Mouse (Mus musculus) thymus, postnatal 4 days (tissue): ENCODE data around the gene Igf2bp3.

Source experiments
- DNase-seq: peaks from one replicate; pipeline ENCODE4 v3.0.0; 2021

Gene Igf2bp3

GRCm38 (mm10) chr6:49131855-49132254, 82.9 kb downstream of the Igf2bp3 start:
- DNase-seq = no peak

- no peak for DNase-seq
These were observed 84.4 kb downstream of the Igf2bp3 start for GRCm38 (mm10) chr6:49130328-49130727.

GRCm38 (mm10) chr6:49120370-49120769, 94.4 kb downstream of the Igf2bp3 start:
- peak; percentile 29 for DNase-seq

GRCm38 (mm10) chr6:49119462-49120135, 95.2 kb downstream of the Igf2bp3 start:
- peak; percentile 32 for DNase-seq

GRCm38 (mm10) chr6:49118446-49118845, 96.3 kb downstream of the Igf2bp3 start:
- no peak for DNase-seq

GRCm38 (mm10) chr6:49116241-49116640, 98.5 kb downstream of the Igf2bp3 start:
- no peak for DNase-seq

GRCm38 (mm10) chr6:49115550-49115949, 99.2 kb downstream of the Igf2bp3 start:
- no peak for DNase-seq

- DNase-seq = no peak
These were observed 100.3 kb downstream of the Igf2bp3 start for GRCm38 (mm10) chr6:49114457-49114856.

- no peak for DNase-seq
These were observed 100.9 kb downstream of the Igf2bp3 start for GRCm38 (mm10) chr6:49113895-49114294.

- no peak for DNase-seq
These were observed 105.6 kb downstream of the Igf2bp3 start for GRCm38 (mm10) chr6:49109196-49109595.

GRCm38 (mm10) chr6:49106746-49107500, 107.8 kb downstream of the Igf2bp3 start:
- no peak for DNase-seq

- no peak for DNase-seq
These were observed 115.7 kb downstream of the Igf2bp3 start for GRCm38 (mm10) chr6:49099086-49099485.

GRCm38 (mm10) chr6:49097596-49098110, 117.1 kb downstream of the Igf2bp3 start:
- no peak for DNase-seq

- DNase-seq = no peak
These were observed 117.8 kb downstream of the Igf2bp3 start for GRCm38 (mm10) chr6:49096933-49097461.

- no peak for DNase-seq
These were observed 118.3 kb downstream of the Igf2bp3 start for GRCm38 (mm10) chr6:49096421-49096820.

GRCm38 (mm10) chr6:49094968-49095367, 119.8 kb downstream of the Igf2bp3 start:
- DNase-seq = no peak

GRCm38 (mm10) chr6:49083008-49083407, 131.7 kb downstream of the Igf2bp3 start:
- no peak for DNase-seq

- no peak for DNase-seq
These were observed 135.4 kb downstream of the Igf2bp3 start for GRCm38 (mm10) chr6:49079313-49079712.

GRCm38 (mm10) chr6:49077894-49078293, 136.9 kb downstream of the Igf2bp3 start:
- DNase-seq = no peak

GRCm38 (mm10) chr6:49074117-49074490, 140.7 kb downstream of the Igf2bp3 start:
- no peak for DNase-seq

GRCm38 (mm10) chr6:49073304-49074116, 141.2 kb downstream of the Igf2bp3 start, which contains the start of gene Malsu1:
TSS of gene Malsu1 (plus strand) at chr6:49073795.
- peak; percentile 96 for DNase-seq

- no peak for DNase-seq
These were observed 146.4 kb downstream of the Igf2bp3 start for GRCm38 (mm10) chr6:49068361-49068760.
